Mouse (Mus musculus): ENCODE results near the gene Bdnf. TPM values are rescaled to one million over a fixed set of nuclear protein-coding genes. Genes with fewer than 3 reads are reported as not detected.

Gene Bdnf
- polyA plus RNA-seq, 1 experiment from 2014 or later = 1.7 TPM

- H3K4me1 ChIP-seq (replicated peaks; ENCODE audit: control insufficient read depth, insufficient read depth, low read length) = no peaks in the 10 kb centered on the region
- H3K4me3 ChIP-seq (ENCODE audit: low read depth, low read length) = no peak overlapping the region
- no peak overlapping the region for H3K27ac ChIP-seq (ENCODE audit: low read depth, low read length)
- no peaks in the 10 kb centered on the region for H3K36me3 ChIP-seq (ENCODE audit: control insufficient read depth, insufficient read depth)
- no peaks in the 10 kb centered on the region for H3K9me3 ChIP-seq (ENCODE audit: control insufficient read depth)
- 50% methylated on average over 2 of the region's 2 CpGs for WGBS
- H3K4me2 ChIP-seq (replicated peaks; ENCODE audit: low read depth) = no peak overlapping the region
- TF ChIP-seq CTCF (IDR thresholded peaks at IDR 0.05; ENCODE audit: low read depth) = no peak
- ATAC-seq = no peak
- H3K9ac ChIP-seq (ENCODE audit: low read depth, low read length) = no peak overlapping the region
- H3K27me3 ChIP-seq (replicated peaks; ENCODE audit: control insufficient read depth, insufficient read depth, low read length) = no peaks in the 10 kb centered on the region
Measured at GRCm38 (mm10) chr2:109736306-109736705, 61.8 kb downstream of the Bdnf start.

GRCm38 (mm10) chr2:109738331-109738730, 63.8 kb downstream of the Bdnf start:
- Histone ChIP-seq H3K27me3 (replicated peaks; ENCODE audit: control insufficient read depth, insufficient read depth, low read length) (no peaks in the 10 kb centered on the region), H3K4me3 (ENCODE audit: low read depth, low read length) (no peak overlapping the region), H3K9me3 (ENCODE audit: control insufficient read depth) (no peaks in the 10 kb centered on the region), H3K36me3 (ENCODE audit: control insufficient read depth, insufficient read depth) (no peaks in the 10 kb centered on the region), H3K27ac (ENCODE audit: low read depth, low read length) (no peak overlapping the region), H3K9ac (ENCODE audit: low read depth, low read length) (no peak overlapping the region), H3K4me2 (replicated peaks; ENCODE audit: low read depth) (no peak overlapping the region), H3K4me1 (replicated peaks; ENCODE audit: control insufficient read depth, insufficient read depth, low read length) (no peaks in the 10 kb centered on the region)
- 67% methylated on average over 2 of the region's 2 CpGs for WGBS
- no peak for TF ChIP-seq CTCF (IDR thresholded peaks at IDR 0.05; ENCODE audit: low read depth)
- no peak for ATAC-seq

- H3K4me1 ChIP-seq (replicated peaks; ENCODE audit: control insufficient read depth, insufficient read depth, low read length) = no peaks in the 10 kb centered on the region
- H3K27ac ChIP-seq (ENCODE audit: low read depth, low read length) = no peak overlapping the region
- H3K9me3 ChIP-seq (ENCODE audit: control insufficient read depth) = no peaks in the 10 kb centered on the region
- no peak for TF ChIP-seq CTCF (IDR thresholded peaks at IDR 0.05; ENCODE audit: low read depth)
- WGBS = 82% methylated on average over 3 of the region's 3 CpGs
- no peak overlapping the region for H3K9ac ChIP-seq (ENCODE audit: low read depth, low read length)
- no peak overlapping the region for H3K4me2 ChIP-seq (replicated peaks; ENCODE audit: low read depth)
- H3K4me3 ChIP-seq (ENCODE audit: low read depth, low read length) = no peak overlapping the region
- no peaks in the 10 kb centered on the region for H3K27me3 ChIP-seq (replicated peaks; ENCODE audit: control insufficient read depth, insufficient read depth, low read length)
- no peak for ATAC-seq
- H3K36me3 ChIP-seq (ENCODE audit: control insufficient read depth, insufficient read depth) = no peaks in the 10 kb centered on the region
Measured at GRCm38 (mm10) chr2:109743208-109743960, 68.9 kb downstream of the Bdnf start.

GRCm38 (mm10) chr2:109746223-109746622, 71.7 kb downstream of the Bdnf start:
- no peak for TF ChIP-seq CTCF (IDR thresholded peaks at IDR 0.05; ENCODE audit: low read depth)
- 6% methylated on average over 1 of the region's 1 CpGs for WGBS
- ATAC-seq = no peak

GRCm38 (mm10) chr2:109748412-109748811, 73.9 kb downstream of the Bdnf start:
- Histone ChIP-seq H3K36me3 (ENCODE audit: control insufficient read depth, insufficient read depth) (no peaks in the 10 kb centered on the region), H3K4me1 (replicated peaks; ENCODE audit: control insufficient read depth, insufficient read depth, low read length) (no peaks in the 10 kb centered on the region), H3K9me3 (ENCODE audit: control insufficient read depth) (no peaks in the 10 kb centered on the region), H3K4me3 (ENCODE audit: low read depth, low read length) (no peak overlapping the region), H3K4me2 (replicated peaks; ENCODE audit: low read depth) (no peak overlapping the region), H3K27me3 (replicated peaks; ENCODE audit: control insufficient read depth, insufficient read depth, low read length) (no peaks in the 10 kb centered on the region), H3K27ac (ENCODE audit: low read depth, low read length) (no peak overlapping the region), H3K9ac (ENCODE audit: low read depth, low read length) (no peak overlapping the region)
- no peak for ATAC-seq
- TF ChIP-seq CTCF (IDR thresholded peaks at IDR 0.05; ENCODE audit: low read depth) = no peak

More at GRCm38 (mm10) chr2:109746223-109746622, 71.7 kb downstream of the Bdnf start:
- Histone ChIP-seq H3K9me3 (ENCODE audit: control insufficient read depth) (no peaks in the 10 kb centered on the region), H3K9ac (ENCODE audit: low read depth, low read length) (no peak overlapping the region), H3K4me1 (replicated peaks; ENCODE audit: control insufficient read depth, insufficient read depth, low read length) (no peaks in the 10 kb centered on the region), H3K36me3 (ENCODE audit: control insufficient read depth, insufficient read depth) (no peaks in the 10 kb centered on the region), H3K4me2 (replicated peaks; ENCODE audit: low read depth) (no peak overlapping the region), H3K27me3 (replicated peaks; ENCODE audit: control insufficient read depth, insufficient read depth, low read length) (no peaks in the 10 kb centered on the region), H3K27ac (ENCODE audit: low read depth, low read length) (no peak overlapping the region), H3K4me3 (ENCODE audit: low read depth, low read length) (no peak overlapping the region)

- no peaks in the 10 kb centered on the region for H3K4me1 ChIP-seq (replicated peaks; ENCODE audit: control insufficient read depth, insufficient read depth, low read length)
- H3K36me3 ChIP-seq (ENCODE audit: control insufficient read depth, insufficient read depth) = no peaks in the 10 kb centered on the region
- no peak overlapping the region for H3K4me3 ChIP-seq (ENCODE audit: low read depth, low read length)
- WGBS = 70% methylated on average over 4 of the region's 4 CpGs
- no peak overlapping the region for H3K4me2 ChIP-seq (replicated peaks; ENCODE audit: low read depth)
- no peak overlapping the region for H3K9ac ChIP-seq (ENCODE audit: low read depth, low read length)
- no peaks in the 10 kb centered on the region for H3K27me3 ChIP-seq (replicated peaks; ENCODE audit: control insufficient read depth, insufficient read depth, low read length)
- no peak for ATAC-seq
- no peaks in the 10 kb centered on the region for H3K9me3 ChIP-seq (ENCODE audit: control insufficient read depth)
- H3K27ac ChIP-seq (ENCODE audit: low read depth, low read length) = no peak overlapping the region
- no peak for TF ChIP-seq CTCF (IDR thresholded peaks at IDR 0.05; ENCODE audit: low read depth)
Measured at GRCm38 (mm10) chr2:109748815-109749214, 74.3 kb downstream of the Bdnf start.

Measured in intestine, postnatal 0 days (tissue).